Mouse (Mus musculus) T-helper 17 cell (primary cell): ENCODE results near the gene Slc6a17.

Experiments used
- in situ Hi-C, 2 experiments: fragments of 300-600 bp; cut with MboI, MseI; formaldehyde crosslinking; loops; 1 replicate in 1 of 2; 2 replicates in 1 of 2; pipeline ENCODE4 v1.15.1; 2025; ENCODE audit warnings: high pct_unique_total_duplicates in 2 of 2

Gene Slc6a17

GRCm38 (mm10) chr3:107517631-107518108 lies at the start of gene Slc6a17:
Gene Slc6a17 (minus strand): TSS chr3:107518018.
- in situ Hi-C loops, result no loop called here

DNA sequence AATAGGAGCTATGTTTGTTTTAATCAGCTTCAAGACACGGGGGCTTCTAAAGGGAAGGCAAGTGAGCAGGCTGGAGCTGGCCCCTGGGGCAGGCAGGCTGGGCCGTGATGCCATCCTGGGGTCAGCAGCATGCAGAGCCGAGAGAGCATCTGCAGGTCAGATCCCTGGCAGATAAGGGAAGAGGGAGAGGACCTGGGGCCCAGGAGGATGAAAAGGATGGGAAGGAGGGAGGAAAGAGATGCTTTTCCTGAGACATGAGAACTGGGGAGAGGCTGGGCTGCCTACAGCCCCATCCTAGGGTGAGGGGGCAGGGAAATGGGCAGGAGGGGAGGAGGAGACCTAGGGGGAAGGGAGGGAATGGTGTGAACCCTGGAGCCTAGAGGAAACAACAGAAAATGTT lies 47.5 kb upstream of the Slc6a17 start:
- in situ Hi-C loops, result loop anchor here in 1 of 2 experiments (10.0 kb wide), 1 partner anchor 331 kb away; the partner anchor contains the start of genes A630076J17Rik and Prok1

- in situ Hi-C loops, result loop anchor here in 1 of 2 experiments (10.0 kb wide), 1 partner anchor 329 kb away; the partner anchor contains the start of genes A630076J17Rik and Prok1
These were observed 46.1 kb upstream of the Slc6a17 start for GRCm38 (mm10) chr3:107563880-107564279.

- in situ Hi-C loops, result loop anchor here in 1 of 2 experiments (10.0 kb wide), 1 partner anchor 328 kb away; the partner anchor contains the start of genes A630076J17Rik and Prok1
These were observed 44.8 kb upstream of the Slc6a17 start for GRCm38 (mm10) chr3:107562591-107562990.

- in situ Hi-C loops, result loop anchor here in 1 of 2 experiments (10.0 kb wide), 1 partner anchor 327 kb away; the partner anchor contains the start of genes A630076J17Rik and Prok1
These were observed 44.3 kb upstream of the Slc6a17 start for GRCm38 (mm10) chr3:107562104-107562503.

- in situ Hi-C loops, result no loop called here
These were observed 41.4 kb upstream of the Slc6a17 start for GRCm38 (mm10) chr3:107559183-107559582.

- in situ Hi-C loops, result no loop called here
These were observed 40.9 kb upstream of the Slc6a17 start for GRCm38 (mm10) chr3:107558740-107559139.

- in situ Hi-C loops, result no loop called here
These were observed 37.0 kb upstream of the Slc6a17 start, which contains the start of gene Ubl4b for GRCm38 (mm10) chr3:107554842-107555241. Gene Ubl4b (minus strand): TSS chr3:107555073.

- in situ Hi-C loops, result no loop called here
These were observed 32.7 kb upstream of the Slc6a17 start for GRCm38 (mm10) chr3:107550409-107551049.

GRCm38 (mm10) chr3:107546956-107547355 lies 29.1 kb upstream of the Slc6a17 start:
- in situ Hi-C loops, result no loop called here

GRCm38 (mm10) chr3:107545716-107546412 lies 28.0 kb upstream of the Slc6a17 start:
- in situ Hi-C loops, result no loop called here

GRCm38 (mm10) chr3:107545278-107545677 lies 27.5 kb upstream of the Slc6a17 start:
- in situ Hi-C loops, result no loop called here

DNA sequence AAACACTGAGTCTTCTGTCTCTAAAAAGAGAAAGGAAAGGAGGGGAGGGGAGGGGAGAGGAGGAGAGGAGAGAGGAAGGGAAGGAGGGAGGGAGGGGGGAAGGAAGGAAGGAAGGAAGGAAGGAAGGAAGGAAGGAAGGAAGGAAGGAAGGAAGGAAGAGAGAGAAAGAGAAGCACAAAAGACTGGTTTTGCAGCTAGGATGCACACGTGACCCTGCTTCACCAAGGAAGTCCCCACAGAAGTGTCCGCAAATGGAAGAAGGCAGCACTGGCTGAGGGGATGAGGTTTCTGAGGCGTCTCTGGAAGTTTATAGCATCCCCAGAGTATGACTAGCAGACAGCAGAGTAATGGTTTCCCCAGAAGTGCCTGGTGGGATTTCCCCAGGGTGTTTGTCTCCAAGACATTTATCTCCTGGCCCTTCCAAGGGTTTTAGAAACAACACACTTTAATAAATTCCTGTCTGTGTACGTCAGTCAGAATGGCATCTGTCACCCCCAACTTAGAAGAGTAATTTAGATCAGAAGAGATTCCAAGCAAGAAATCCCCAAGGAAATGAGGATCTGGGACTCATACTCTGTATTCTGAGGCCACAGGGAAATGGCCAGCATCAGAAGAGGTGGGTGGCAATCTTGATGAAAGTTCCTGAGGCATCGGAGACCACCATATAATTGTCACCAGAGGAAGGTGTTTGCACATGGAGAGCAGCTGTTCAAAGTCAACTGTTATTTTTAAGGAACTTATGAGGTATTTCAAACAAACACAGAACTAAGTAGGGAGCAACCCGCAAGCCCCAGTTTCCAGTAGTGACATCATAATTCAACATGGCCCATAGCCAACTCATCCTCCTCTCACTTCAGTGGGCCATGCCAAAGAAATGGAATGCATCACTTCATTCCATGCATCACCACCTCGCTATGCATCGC lies 25.6 kb upstream of the Slc6a17 start:
- in situ Hi-C loops, result no loop called here

DNA sequence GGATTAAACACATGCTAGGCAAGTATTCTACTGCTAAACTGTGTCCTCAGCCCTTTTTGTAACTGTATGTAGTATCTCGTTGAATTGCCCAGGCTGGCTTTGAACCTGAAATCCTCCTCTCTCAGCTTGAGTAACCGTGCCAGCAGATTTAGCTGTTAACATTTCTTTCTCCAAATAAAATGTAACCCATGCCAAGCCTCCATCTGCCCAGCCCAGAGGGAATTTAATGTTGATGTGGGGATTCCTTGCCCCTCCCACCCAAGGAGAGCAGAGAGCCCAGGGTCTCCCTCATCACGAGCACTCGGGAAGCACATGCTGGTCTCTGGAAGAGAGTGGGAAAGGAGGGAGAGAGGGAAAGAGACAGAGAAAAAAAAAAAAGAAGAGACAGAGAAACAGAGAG lies 24.8 kb upstream of the Slc6a17 start:
- in situ Hi-C loops, result no loop called here

- in situ Hi-C loops, result no loop called here
These were observed 19.7 kb upstream of the Slc6a17 start for GRCm38 (mm10) chr3:107537504-107537889.

GRCm38 (mm10) chr3:107536810-107537503 lies 19.1 kb upstream of the Slc6a17 start:
- in situ Hi-C loops, result no loop called here

DNA sequence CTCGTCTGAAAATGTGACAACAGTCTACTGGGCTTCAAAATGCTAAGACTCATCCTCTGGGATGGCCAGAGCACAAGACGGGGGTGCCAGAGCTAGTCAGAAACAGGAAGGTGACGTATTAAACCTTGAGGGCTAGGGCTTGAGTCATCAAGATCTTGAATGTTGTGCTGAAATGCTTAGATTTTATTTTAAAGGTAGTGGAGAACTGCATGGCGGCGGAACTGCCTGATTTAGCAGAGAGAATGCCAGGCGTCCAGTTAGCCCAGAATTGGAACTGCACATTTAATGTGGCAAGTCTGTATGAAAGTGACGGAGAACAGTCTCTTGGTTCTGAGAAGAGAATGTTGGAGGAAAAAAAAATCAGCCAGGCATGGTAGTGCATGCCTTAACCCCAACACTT lies 17.1 kb upstream of the Slc6a17 start:
- in situ Hi-C loops, result no loop called here

DNA sequence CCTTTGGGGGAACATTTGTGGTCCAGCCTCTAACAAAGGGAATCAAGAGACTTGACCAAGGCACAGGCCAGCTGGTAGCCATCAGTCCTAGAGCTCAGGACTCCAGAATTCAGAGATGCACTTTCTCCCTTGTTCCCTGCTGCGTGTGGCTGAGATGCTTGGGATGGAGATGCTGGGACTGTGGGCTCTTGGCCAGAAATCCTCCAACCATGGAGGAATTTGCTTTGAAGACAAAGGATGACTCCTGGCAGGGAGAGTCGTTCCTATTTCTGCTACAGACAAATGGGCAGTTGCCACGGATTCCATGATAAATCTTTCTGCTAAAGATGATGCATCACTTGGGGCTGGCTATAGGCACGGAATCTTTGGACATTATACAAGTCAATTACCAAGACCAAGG lies 15.7 kb upstream of the Slc6a17 start:
- in situ Hi-C loops, result no loop called here

DNA sequence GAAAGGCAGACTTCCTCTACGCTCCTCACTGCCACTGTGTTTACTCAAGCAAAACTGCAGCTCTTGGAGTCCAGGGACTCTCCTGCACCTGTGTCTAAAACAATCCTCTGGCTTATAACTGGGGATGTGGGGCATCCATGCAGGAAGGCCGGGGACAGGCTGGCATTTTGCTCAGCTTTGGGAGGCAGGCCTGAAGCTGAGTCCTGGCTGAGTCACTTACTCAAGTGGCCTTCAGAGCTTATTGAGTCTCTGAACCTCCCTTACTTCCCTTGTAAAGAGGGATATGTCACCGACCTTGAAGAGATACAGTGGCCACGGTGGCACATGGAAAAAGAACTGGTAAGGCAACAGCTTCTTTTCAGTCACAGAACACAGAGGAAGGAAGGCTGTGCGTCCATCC lies 12.8 kb upstream of the Slc6a17 start:
- in situ Hi-C loops, result no loop called here

DNA sequence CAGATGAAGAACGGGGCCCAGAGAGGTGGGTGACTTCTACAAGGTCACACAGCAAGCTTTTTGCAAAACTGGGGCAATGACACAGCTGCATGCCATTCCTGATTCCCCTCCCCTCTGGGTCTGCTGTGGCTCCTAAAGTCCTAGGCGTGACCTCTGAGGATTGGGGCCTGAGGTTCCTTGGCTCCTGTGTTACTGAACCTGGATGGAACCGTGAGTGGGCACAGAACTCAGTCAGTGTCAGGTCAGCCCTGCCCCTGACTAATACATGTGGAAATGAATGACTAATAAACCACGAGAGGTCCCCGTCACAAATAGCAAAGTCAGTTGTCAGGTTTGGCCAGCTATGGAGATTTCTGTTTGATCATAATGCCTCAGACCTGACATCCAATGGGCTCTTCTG lies 11.4 kb upstream of the Slc6a17 start:
- in situ Hi-C loops, result no loop called here
